Mouse (Mus musculus): ENCODE measurements at regions not wholly inside any gene's neighbourhood (a gene's known extent, or its start where the extent isn't known, plus 50 kb on each side); places are given as distances from the start of the nearest gene placed in this dataset.

- intact Hi-C loops (cut with DNase I): no loop called here
- DNase-seq: no peak
- Histone ChIP-seq H3K36me3 (ENCODE audit: control insufficient read depth, insufficient read depth, low read length) (no peaks in the 10 kb centered on the region), H3K27ac (no peak overlapping the region), H3K79me2 (replicated peaks; ENCODE audit: control insufficient read depth, insufficient read depth, low read length) (no peaks in the 10 kb centered on the region), H3K9ac (ENCODE audit: low read depth, low read length) (no peak overlapping the region), H3K4me3 (no peak overlapping the region), H3K27me3 (ENCODE audit: control insufficient read depth, insufficient read depth, low read length) (no peaks in the 10 kb centered on the region), H3K4me1 (ENCODE audit: control insufficient read depth, insufficient read depth, low read length) (peaks cover 2% of the 10 kb centered on the region; the same call in 1 of the 2 replicates)
- TF ChIP-seq EP300 (IDR thresholded peaks at IDR 0.05; ENCODE audit: insufficient read depth, low read depth, low read length) (no peak), CTCF (IDR thresholded peaks at IDR 0.05) (no peak), POLR2A (IDR thresholded peaks at IDR 0.05; ENCODE audit: insufficient read depth, low read depth, low read length) (no peak)
- 48% methylated on average over 3 of the region's 3 CpGs for WGBS
These were observed 73.3 kb upstream of the Col5a1 start for GRCm38 (mm10) chr2:27812946-27813345.

DNA sequence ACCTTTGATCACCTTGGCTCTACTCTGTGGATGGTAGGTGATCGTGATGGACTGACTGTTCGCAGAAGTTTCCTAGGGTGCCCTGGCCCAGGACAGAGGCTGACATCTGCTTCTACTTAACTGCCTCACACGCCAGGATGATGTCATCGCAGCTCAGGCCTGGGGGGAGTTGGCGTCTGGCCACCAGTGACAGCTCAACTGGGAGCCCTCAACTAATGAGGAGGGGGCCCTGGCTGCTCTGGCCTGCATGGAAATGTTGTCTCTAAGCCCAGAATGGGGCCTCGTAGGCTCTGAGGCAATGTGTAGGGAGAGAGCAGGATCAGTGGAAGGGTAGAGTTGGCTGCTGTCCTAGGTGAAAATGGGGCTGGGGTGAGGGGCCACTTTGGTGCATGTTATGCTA is 72.9 kb upstream of the Col5a1 start:
- DNase-seq: peak; percentile 43 to 56
- H3K27me3 ChIP-seq (ENCODE audit: control insufficient read depth, insufficient read depth, low read length): no peaks in the 10 kb centered on the region
- H3K27ac ChIP-seq: no peak overlapping the region
- H3K36me3 ChIP-seq (ENCODE audit: control insufficient read depth, insufficient read depth, low read length): no peaks in the 10 kb centered on the region
- no peak overlapping the region for H3K4me3 ChIP-seq
- H3K79me2 ChIP-seq (replicated peaks; ENCODE audit: control insufficient read depth, insufficient read depth, low read length): no peaks in the 10 kb centered on the region
- TF ChIP-seq EP300 (IDR thresholded peaks at IDR 0.05; ENCODE audit: insufficient read depth, low read depth, low read length): no peak
- no peak for TF ChIP-seq CTCF (IDR thresholded peaks at IDR 0.05)
- no peak for TF ChIP-seq POLR2A (IDR thresholded peaks at IDR 0.05; ENCODE audit: insufficient read depth, low read depth, low read length)
- H3K4me1 ChIP-seq (ENCODE audit: control insufficient read depth, insufficient read depth, low read length): peaks cover 2% of the 10 kb centered on the region; the same call in 1 of the 2 replicates
- H3K9ac ChIP-seq (ENCODE audit: low read depth, low read length): no peak overlapping the region
- intact Hi-C loops (cut with DNase I): no loop called here
- WGBS: 29% methylated on average over 6 of the region's 6 CpGs

DNA sequence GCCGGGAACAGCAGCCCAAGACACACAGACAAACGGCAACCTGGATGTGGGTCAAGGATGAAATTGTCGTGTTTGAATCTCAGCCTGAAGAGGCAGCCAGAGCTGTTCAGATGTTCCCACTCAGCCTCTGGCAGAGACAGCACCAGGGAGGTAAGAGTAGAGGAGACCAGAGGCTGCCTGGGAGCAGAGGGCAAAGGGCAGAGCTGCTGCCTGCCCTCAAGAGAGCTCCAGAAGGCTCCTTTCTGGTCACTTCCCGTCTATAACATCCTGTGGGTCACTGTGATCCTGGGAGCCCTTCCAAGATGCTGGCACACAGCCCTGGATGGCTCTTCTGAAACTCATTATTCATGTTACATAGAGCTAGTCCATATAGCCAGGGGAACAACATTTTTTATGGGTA is 67.6 kb upstream of the Col5a1 start:
- no peaks in the 10 kb centered on the region for H3K79me2 ChIP-seq (replicated peaks; ENCODE audit: control insufficient read depth, insufficient read depth, low read length)
- no peaks in the 10 kb centered on the region for H3K27me3 ChIP-seq (ENCODE audit: control insufficient read depth, insufficient read depth, low read length)
- no peak overlapping the region for H3K4me3 ChIP-seq
- intact Hi-C loops (cut with DNase I): no loop called here
- 27% methylated on average over 4 of the region's 4 CpGs for WGBS
- no peak overlapping the region for H3K27ac ChIP-seq
- H3K4me1 ChIP-seq (ENCODE audit: control insufficient read depth, insufficient read depth, low read length): no peaks in the 10 kb centered on the region; the same call in 1 of the 2 replicates
- H3K36me3 ChIP-seq (ENCODE audit: control insufficient read depth, insufficient read depth, low read length): no peaks in the 10 kb centered on the region
- H3K9ac ChIP-seq (ENCODE audit: low read depth, low read length): no peak overlapping the region
- TF ChIP-seq POLR2A (IDR thresholded peaks at IDR 0.05; ENCODE audit: insufficient read depth, low read depth, low read length) (no peak), CTCF (IDR thresholded peaks at IDR 0.05) (no peak), EP300 (IDR thresholded peaks at IDR 0.05; ENCODE audit: insufficient read depth, low read depth, low read length) (no peak)
- DNase-seq: peak in 1 of 2 experiments; percentile 23

DNA sequence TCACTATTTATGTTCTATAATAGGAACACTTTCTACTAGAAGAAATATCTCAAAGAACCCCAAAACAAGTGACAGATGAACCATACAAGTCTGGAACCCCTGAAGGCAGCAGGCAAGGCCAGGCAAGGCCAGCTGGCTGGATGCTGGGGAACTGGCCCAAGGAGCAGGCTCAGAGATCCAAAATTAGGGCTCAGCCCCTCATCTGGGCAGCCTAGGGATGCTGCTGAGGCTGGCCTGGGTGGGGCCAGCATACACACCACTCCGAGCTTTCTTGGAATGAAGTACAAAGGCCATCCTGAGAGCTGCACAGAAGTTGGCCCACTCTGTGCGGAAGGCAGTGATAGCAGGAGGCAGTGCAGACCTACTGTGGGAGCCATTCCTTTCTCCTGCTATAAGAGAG is 59.4 kb upstream of the Col5a1 start:
- Histone ChIP-seq H3K36me3 (ENCODE audit: control insufficient read depth, insufficient read depth, low read length) (no peaks in the 10 kb centered on the region), H3K4me3 (no peak overlapping the region), H3K27ac (no peak overlapping the region), H3K4me1 (ENCODE audit: control insufficient read depth, insufficient read depth, low read length) (peaks cover 3% of the 10 kb centered on the region), H3K79me2 (replicated peaks; ENCODE audit: control insufficient read depth, insufficient read depth, low read length) (no peaks in the 10 kb centered on the region), H3K27me3 (ENCODE audit: control insufficient read depth, insufficient read depth, low read length) (no peaks in the 10 kb centered on the region), H3K9ac (ENCODE audit: low read depth, low read length) (no peak overlapping the region)
- intact Hi-C loops (cut with DNase I): no loop called here
- peak; percentile 33 to 37 for DNase-seq
- TF ChIP-seq POLR2A (IDR thresholded peaks at IDR 0.05; ENCODE audit: insufficient read depth, low read depth, low read length) (no peak), CTCF (IDR thresholded peaks at IDR 0.05) (no peak), EP300 (IDR thresholded peaks at IDR 0.05; ENCODE audit: insufficient read depth, low read depth, low read length) (no peak)
- WGBS: 69% methylated on average over 2 of the region's 2 CpGs

DNA sequence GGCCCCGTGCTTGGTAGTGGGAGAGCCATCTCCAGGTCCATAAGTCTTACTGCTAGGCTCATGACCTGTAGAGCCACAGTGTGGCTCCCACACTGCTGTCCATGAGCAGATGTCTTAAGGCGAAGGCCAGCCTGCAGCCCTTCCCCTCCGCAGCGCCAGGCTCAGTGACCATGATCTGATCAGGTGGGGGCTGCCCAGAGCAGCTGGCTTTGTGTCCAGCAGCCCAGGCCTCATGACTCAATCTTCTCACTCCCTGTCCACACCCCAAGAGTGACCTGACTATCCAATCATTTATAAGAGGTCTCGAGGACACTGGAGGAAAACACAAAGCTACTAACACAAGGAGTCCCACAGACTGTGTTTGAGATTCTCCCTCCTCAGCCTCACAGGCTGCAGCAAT is 58.6 kb upstream of the Col5a1 start:
- Histone ChIP-seq H3K27me3 (ENCODE audit: control insufficient read depth, insufficient read depth, low read length) (no peaks in the 10 kb centered on the region), H3K36me3 (ENCODE audit: control insufficient read depth, insufficient read depth, low read length) (no peaks in the 10 kb centered on the region), H3K4me1 (ENCODE audit: control insufficient read depth, insufficient read depth, low read length) (peaks cover 3% of the 10 kb centered on the region), H3K4me3 (no peak overlapping the region), H3K9ac (ENCODE audit: low read depth, low read length) (no peak overlapping the region), H3K27ac (peak overlapping the region; percentile 21), H3K79me2 (replicated peaks; ENCODE audit: control insufficient read depth, insufficient read depth, low read length) (no peaks in the 10 kb centered on the region)
- 80% methylated on average over 5 of the region's 5 CpGs for WGBS
- TF ChIP-seq POLR2A (IDR thresholded peaks at IDR 0.05; ENCODE audit: insufficient read depth, low read depth, low read length) (no peak), CTCF (IDR thresholded peaks at IDR 0.05) (no peak), EP300 (IDR thresholded peaks at IDR 0.05; ENCODE audit: insufficient read depth, low read depth, low read length) (no peak)
- intact Hi-C loops (cut with DNase I): no loop called here
- DNase-seq: peak; percentile 35 to 38

DNA sequence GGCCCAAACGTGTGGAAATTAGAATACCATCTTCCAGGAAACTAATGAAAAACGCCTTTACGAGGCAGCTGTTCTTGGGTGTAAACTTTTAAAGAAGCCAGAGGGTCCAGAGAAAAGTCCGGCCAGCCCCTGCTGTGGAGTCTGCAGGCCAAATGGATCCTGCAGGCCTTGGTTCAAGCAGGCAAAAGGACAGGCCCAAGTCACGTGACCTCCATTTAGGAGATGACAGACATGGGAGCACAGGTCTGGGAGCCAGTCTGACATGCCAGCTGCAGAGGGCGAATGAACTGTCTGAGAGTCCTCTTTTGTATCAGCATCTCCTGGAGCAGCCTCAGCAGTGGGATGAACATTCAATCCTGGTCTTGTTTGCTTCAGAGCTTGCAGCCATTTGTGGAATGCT is 58.0 kb upstream of the Col5a1 start:
- WGBS: 73% methylated on average over 6 of the region's 6 CpGs
- Histone ChIP-seq H3K4me1 (ENCODE audit: control insufficient read depth, insufficient read depth, low read length) (peaks cover 3% of the 10 kb centered on the region), H3K4me3 (no peak overlapping the region), H3K27ac (no peak overlapping the region; the same call in 1 of the 2 replicates), H3K79me2 (replicated peaks; ENCODE audit: control insufficient read depth, insufficient read depth, low read length) (no peaks in the 10 kb centered on the region), H3K27me3 (ENCODE audit: control insufficient read depth, insufficient read depth, low read length) (no peaks in the 10 kb centered on the region), H3K9ac (ENCODE audit: low read depth, low read length) (no peak overlapping the region), H3K36me3 (ENCODE audit: control insufficient read depth, insufficient read depth, low read length) (no peaks in the 10 kb centered on the region)
- TF ChIP-seq EP300 (IDR thresholded peaks at IDR 0.05; ENCODE audit: insufficient read depth, low read depth, low read length): no peak
- no peak for TF ChIP-seq CTCF (IDR thresholded peaks at IDR 0.05)
- no peak for TF ChIP-seq POLR2A (IDR thresholded peaks at IDR 0.05; ENCODE audit: insufficient read depth, low read depth, low read length)
- no peak for DNase-seq
- intact Hi-C loops (cut with DNase I): no loop called here
